Mouse (Mus musculus) left cerebral cortex, adult 11 months (tissue): ENCODE data around the gene Cflar.
"Not testable (repeated sequence)": the region's sequence is repeated elsewhere in the genome, so short reads cannot be mapped to it uniquely, and the experiment has no call there.

Experiments used
- DNase-seq: peaks from one replicate; pipeline ENCODE4 v3.0.0; 2022; ENCODE audit warnings: low spot score

Gene Cflar

DNA sequence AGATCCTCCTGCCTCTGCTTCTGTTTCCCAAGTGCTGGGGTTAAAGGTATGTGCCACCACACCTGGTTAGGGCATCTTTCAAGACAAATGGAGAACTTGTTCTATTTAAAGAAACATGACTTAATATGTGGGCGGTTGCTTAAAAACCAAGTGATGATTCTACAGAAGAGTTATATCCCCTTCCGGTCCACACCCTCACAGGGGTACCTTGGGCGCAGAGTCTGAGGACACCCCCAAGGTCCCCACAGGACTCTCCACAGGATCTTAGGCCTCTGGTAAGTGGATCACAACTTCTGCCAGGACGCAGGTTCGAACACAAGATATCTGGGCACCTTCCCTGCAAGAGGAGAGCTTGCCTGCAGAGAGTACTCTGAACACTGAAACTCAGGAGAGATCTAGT is 64.1 kb downstream of the Cflar start:
- DNase-seq, result no peak

- no peak for DNase-seq
These were observed 66.3 kb downstream of the Cflar start for GRCm38 (mm10) chr1:58777583-58777982.

DNA sequence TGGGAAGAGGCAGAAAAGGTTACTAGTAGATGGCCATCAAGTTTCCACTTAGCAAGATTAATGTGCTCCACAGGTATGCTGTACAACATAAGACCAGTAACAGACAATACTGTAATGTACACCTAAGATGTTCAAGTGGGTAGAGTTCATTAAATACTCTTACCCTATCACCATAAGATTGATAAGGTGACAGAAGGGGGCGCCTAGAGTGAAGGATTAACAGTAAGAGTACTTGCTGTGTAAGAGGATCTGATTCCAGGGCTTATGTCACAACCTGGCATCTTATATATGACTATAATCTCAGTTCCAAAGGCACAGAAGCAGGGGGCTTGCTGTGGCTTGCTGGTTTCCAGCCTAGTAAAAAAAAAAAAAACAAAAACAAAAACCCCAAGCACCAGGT is 66.9 kb downstream of the Cflar start:
- DNase-seq, result no peak

GRCm38 (mm10) chr1:58786276-58786675 is 75.0 kb downstream of the Cflar start:
- DNase-seq, result no peak

DNA sequence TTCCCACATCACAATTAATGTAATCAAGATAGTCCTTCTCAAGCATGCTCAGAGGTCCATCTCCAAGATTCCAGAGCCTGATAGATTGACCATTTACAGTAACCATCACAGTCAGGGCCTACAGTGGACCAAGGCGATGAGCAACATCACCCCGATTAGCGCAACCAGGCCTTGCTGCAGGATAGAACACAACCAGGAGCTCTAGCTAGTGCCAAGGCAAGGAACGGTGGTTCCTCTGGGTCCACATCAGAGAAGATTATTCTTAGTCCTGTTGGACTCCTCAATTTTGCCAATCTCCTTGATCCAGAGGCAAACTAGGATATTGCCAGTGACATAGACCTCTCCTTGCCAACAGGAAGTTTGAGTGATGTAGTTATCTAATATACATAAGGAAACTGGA is 77.1 kb downstream of the Cflar start:
- DNase-seq, result no peak

- no peak for DNase-seq
These were observed 83.4 kb downstream of the Cflar start for GRCm38 (mm10) chr1:58794705-58795104.

GRCm38 (mm10) chr1:58795291-58796058 is 84.2 kb downstream of the Cflar start, which contains the start of gene Casp8:
Gene Casp8, plus strand, starts transcription at chr1:58795374.
- no peak for DNase-seq

DNA sequence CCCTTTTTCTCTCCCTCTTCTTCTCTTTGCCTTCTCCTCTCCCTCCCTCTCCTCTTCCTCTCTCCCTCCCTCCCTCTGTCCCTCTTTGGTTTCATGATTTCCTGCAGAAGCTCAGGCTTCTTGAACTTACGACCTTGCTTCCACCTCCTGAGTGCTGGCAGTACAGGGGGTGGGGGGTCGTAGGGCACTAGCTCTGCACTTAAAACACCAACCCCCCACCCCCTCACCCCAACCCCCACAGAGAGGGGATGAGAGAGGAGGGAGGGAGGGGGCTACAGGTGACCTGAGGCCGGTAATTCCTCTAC is 84.7 kb downstream of the Cflar start:
- no peak for DNase-seq

DNA sequence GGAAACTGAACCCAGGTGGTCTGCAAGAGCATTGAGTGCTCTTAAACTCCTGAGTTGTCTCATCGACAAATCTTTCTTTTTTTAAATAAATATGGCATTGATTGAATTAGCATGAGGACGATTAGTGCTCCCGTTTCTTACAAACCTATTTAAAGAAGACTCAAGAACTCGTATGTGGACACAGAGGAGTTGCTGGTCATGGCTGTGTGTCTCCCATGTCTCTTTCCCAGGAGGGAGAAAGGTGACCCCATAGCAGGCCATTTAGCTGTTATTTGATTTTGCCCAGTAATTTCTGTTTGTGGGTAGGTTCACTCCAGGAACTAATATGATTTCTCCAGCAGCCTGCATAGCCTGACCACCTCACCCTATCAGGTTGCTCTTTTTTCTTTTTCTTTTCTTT is 85.5 kb downstream of the Cflar start:
- DNase-seq, result no peak

GRCm38 (mm10) chr1:58797370-58797769 is 86.1 kb downstream of the Cflar start:
- no peak for DNase-seq

GRCm38 (mm10) chr1:58798911-58799310 is 87.6 kb downstream of the Cflar start:
- no peak for DNase-seq

DNA sequence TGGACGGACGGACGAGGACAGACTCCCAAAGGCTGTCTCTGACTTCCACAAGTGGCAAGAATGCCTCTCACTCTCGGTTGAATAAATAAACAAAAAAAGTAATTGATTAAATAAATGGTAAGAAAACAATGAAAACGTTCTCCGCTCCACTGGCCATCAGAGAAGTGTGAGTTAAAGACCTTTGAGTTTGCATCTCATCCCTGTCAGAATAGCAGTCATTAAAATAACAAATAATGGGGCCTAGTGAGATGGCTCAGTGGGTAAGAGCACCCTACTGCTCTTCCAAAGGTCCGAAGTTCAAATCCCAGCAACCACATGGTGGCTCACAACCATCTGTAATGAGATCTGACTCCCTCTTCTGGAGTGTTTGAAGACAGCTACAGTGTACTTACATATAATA is 89.3 kb downstream of the Cflar start:
- not testable (repeated sequence) for DNase-seq

DNA sequence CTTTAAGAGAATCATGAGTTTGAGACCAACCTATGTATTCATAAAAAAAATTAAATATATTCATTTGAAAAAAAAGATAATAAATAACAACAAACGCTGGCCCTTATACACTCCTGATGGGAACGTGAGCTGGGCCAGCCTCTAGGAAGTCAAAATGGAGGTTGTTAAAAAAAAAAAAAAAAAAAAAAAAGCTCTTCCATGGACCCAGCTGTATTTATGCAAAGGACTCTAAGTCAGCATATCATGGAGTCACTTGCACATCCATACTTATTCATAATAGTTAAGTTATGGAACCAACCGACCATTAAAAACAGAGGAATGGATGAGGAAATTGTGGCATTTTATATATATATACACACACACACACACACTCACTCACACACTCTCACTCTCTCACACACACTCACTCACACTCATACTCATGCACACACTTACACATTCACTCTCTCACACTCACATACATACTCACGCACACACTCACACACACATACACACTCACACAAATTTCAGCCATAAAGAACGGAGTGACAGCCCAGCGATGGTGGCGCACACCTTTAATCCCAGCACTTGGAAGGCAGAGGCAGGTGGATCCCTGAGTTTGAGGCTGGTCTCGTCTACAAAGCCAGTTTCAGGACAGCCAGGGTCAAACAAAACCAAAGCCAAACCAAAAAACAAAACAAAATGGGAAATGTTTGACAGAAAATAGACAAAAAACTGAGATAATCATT is 90.4 kb downstream of the Cflar start:
- DNase-seq, result no peak

DNA sequence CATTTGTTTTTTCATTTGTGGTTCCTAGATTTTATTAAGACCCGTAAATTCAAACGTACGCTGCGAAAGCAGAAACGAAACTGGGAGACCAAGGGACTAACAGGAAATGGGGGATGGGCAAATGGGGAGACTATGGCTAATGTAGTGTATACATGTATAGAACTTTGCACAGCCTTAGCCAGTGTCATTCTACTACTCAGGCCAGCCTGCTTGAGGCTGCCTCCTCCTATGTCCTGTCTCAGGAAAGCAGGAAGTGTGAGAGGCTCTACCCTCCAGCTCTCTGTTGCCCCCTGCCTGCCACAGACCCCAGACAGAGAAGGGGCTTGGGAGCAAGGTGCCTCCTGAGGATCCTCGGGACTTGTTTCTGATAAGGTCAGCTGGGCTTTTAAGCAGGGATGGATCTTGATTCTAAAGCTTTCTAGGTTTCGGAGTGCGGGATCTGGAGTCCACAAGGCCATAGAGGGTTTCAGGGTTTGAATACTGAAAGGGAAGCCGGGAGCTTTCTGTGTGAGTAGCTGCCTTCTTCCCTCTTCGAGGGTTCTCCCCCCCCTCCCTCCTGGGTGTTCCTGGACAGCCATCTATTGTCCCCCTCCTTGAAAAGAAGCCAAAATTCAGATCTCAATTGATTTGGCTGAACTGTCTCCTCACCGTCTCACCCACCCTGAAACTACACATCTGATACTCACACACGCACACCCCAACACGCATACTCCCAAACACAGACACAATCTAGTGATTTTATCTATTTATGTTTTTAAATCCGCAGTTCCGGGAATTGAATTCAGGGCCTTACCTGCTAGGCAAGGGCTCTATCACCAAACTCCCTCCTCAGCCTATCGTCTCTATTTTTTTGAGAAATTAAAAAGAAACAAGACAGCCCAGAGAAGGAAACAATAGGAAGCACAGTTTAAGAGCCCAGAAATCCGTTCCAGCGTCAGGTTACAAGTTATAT is 91.3 kb downstream of the Cflar start:
- no peak for DNase-seq

DNA sequence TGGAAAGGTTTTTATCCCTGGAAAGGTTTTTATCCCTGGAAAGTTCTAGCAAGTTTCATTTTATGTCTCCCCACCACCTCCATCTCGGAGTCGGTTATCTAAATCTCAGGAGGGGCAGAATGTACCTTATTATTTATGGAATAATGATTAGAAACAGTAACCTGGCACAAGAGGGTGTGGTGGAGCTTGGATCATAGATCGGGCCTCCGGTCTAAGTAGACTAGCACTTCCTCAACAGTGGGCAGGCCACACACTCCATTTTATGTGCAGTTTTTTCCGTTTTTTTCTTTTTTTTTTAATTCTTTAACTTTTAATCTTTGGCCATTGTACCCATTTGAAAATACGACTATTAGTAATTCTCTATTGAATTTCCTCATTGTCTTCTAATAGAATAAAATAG is 92.2 kb downstream of the Cflar start:
- DNase-seq, result no peak

DNA sequence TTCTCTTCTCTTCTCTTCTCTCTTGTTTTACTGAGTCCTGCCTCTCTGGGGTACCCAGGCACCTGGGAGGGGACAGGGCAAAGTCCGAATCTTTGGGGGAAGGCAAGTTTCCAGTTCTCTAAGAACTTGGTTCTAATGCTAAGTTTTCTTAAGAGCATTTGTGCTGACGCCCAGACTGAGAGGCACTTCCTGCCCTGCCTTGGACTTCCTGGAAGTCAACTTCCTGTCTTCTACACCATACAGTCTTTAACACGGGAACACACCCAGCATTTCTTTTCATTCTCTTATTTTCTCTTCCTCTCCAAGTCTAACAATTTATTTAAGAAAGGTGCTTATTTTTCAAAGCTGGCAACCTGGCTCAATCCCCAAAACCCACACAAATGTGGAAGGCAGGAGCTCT is 95.3 kb downstream of the Cflar start:
- no peak for DNase-seq
